Mouse (Mus musculus) G1E (cell line): ENCODE measurements at regions not wholly inside any gene's neighbourhood (a gene's known extent, or its start where the extent isn't known, plus 50 kb on each side); places are given as distances from the start of the nearest gene placed in this dataset.

Experiments
- ATAC-seq: 2 replicates; pipeline ENCODE4 v1.8.0; 2016; ENCODE audit warnings: mild to moderate bottlenecking; ENCODE audit not compliant: insufficient number of reproducible peaks, poor library complexity, low FRiP score, severe bottlenecking; ENCODE audit errors: extremely low read depth
- DNase-seq: peaks from one replicate; pipeline ENCODE4 v3.0.0; 2012; ENCODE audit warnings: low spot score
- H3K27me3 ChIP-seq: 2 replicates; pipeline ENCODE4 v1.6.1; 2012; ENCODE audit warnings: mild to moderate bottlenecking, low read length, inconsistent platforms; ENCODE audit not compliant: insufficient read depth
- H3K36me3 ChIP-seq: replicated peaks from 2 replicates; pipeline ENCODE3; 2012; ENCODE audit warnings: mild to moderate bottlenecking, inconsistent platforms
- H3K4me1 ChIP-seq: 2 replicates; pipeline ENCODE4 v1.6.1; 2012; ENCODE audit warnings: low read depth, low read length, inconsistent platforms, mixed read lengths; ENCODE audit not compliant: insufficient read depth
- H3K4me3 ChIP-seq: 2 replicates; pipeline ENCODE4 v1.5.1; 2012; ENCODE audit warnings: low read depth, mild to moderate bottlenecking, inconsistent platforms, low read length, moderate library complexity, mixed read lengths
- H3K9me3 ChIP-seq: replicated peaks from 2 replicates; pipeline ENCODE4 v1.6.1; 2012; ENCODE audit warnings: inconsistent platforms
- CTCF ChIP-seq: IDR thresholded peaks from 2 replicates; pipeline ENCODE4 v1.5.1; 2012; ENCODE audit warnings: low read depth, low read length, inconsistent platforms, mixed read lengths
- GATA1 ChIP-seq: IDR thresholded peaks from 2 replicates; pipeline ENCODE4 v1.6.1; 2012; ENCODE audit warnings: borderline replicate concordance, low read length, inconsistent platforms, mixed read lengths
- GATA2 ChIP-seq: IDR thresholded peaks from 2 replicates; pipeline ENCODE4 v1.6.1; 2012; ENCODE audit warnings: low read depth, low read length, inconsistent platforms, borderline replicate concordance
- POLR2AphosphoS5 ChIP-seq: IDR thresholded peaks from 2 replicates; pipeline ENCODE4 v1.6.1; 2012; ENCODE audit warnings: low read depth, low read length, inconsistent platforms; ENCODE audit not compliant: insufficient replicate concordance
- TAL1 ChIP-seq: conservative IDR thresholded peaks from 2 replicates; pipeline ENCODE4 v1.6.1; 2012; ENCODE audit warnings: low read depth, low read length, inconsistent platforms, mixed read lengths

DNA sequence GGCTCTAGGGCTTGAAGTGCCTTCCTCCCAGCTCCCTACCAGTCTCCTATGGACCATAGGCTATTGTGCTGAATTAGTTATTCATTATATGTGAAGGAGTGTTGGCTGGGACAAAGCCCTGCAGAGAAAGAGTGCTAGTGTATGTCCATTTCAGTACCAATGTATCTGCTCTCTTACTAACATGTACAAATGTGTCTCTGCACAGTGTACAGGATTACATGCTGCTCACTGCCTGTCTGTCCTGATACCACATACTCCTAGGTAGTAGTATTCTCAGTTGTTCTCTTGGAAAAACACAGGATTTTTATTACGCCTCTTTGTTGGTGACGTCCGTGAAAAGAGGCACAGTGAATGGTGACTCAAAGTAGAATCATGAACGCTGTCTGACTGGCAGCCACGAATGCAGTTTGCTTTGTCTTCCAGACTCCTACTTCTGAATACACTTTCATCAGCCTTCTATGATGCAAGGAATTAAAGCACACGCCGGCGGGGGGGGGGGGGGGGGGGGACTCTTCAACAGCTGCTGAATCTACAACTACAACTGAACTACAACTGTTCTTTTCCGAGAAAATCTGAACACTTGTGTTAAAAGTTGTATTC is 230.6 kb upstream of the Smim15 start:
- Histone ChIP-seq H3K4me3 (no peak overlapping the region), H3K36me3 (no peaks in the 10 kb centered on the region), H3K9me3 (no peaks in the 10 kb centered on the region), H3K4me1 (no peaks in the 10 kb centered on the region), H3K27me3 (peaks cover 6% of the 10 kb centered on the region)
- TF ChIP-seq CTCF = no peak
- no peak for TF ChIP-seq GATA1
- no peak for TF ChIP-seq POLR2AphosphoS5
- no peak for TF ChIP-seq TAL1
- TF ChIP-seq GATA2 = no peak
- DNase-seq = no peak
- ATAC-seq = no peak

DNA sequence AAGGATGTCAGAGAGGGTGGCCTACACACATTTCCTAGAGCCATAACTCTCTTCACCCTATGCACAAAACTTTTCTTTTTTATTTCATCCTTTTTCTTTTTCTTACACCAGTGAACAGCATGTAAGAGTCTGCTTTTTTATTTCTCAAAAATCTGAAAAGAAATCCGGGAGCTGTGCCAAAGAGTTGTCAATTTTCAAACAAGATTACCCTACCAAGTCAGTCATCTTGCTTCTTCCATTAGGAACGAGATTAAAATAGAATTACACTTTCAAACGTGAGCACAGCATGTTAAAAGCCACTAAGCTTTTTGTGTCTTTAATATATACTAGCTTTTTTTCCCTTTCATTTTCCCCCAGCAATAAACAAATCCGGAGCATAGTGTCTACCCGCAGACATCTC is 232.2 kb upstream of the Smim15 start:
- Histone ChIP-seq H3K9me3 (no peaks in the 10 kb centered on the region), H3K4me3 (no peak overlapping the region), H3K36me3 (no peaks in the 10 kb centered on the region), H3K27me3 (peaks cover 6% of the 10 kb centered on the region), H3K4me1 (no peaks in the 10 kb centered on the region)
- no peak for DNase-seq
- ATAC-seq = no peak
- TF ChIP-seq GATA2 (no peak), CTCF (no peak), TAL1 (no peak)

DNA sequence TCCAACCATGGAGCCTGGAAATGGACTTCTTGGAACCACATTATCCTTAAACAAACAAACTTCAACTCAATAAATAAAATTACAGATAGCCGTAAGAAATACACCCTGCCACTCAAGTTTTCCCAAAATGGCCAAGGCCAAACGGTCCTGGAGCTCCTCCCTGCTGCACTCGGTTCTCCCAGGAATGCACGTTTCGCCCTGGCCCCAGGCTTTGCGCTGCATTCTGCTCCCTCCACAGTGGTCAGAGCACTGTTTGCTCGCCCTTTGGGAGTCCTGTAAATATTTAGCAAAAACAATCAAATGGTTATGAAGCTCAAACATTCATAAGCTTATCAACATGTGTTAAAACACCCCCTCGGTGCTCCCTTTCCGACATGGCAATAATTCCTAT is 233.4 kb upstream of the Smim15 start:
- Histone ChIP-seq H3K36me3 (no peaks in the 10 kb centered on the region), H3K4me3 (no peak overlapping the region), H3K4me1 (no peaks in the 10 kb centered on the region), H3K27me3 (peaks cover 8% of the 10 kb centered on the region), H3K9me3 (0 out of 2 replicates have a peak, but pooled peaks cover 3% of the 10 kb centered on the region)
- TF ChIP-seq CTCF = no peak
- TF ChIP-seq GATA1 = no peak
- no peak for TF ChIP-seq TAL1
- no peak for TF ChIP-seq GATA2
- TF ChIP-seq POLR2AphosphoS5 = no peak
- DNase-seq = no peak
- no peak for ATAC-seq

DNA sequence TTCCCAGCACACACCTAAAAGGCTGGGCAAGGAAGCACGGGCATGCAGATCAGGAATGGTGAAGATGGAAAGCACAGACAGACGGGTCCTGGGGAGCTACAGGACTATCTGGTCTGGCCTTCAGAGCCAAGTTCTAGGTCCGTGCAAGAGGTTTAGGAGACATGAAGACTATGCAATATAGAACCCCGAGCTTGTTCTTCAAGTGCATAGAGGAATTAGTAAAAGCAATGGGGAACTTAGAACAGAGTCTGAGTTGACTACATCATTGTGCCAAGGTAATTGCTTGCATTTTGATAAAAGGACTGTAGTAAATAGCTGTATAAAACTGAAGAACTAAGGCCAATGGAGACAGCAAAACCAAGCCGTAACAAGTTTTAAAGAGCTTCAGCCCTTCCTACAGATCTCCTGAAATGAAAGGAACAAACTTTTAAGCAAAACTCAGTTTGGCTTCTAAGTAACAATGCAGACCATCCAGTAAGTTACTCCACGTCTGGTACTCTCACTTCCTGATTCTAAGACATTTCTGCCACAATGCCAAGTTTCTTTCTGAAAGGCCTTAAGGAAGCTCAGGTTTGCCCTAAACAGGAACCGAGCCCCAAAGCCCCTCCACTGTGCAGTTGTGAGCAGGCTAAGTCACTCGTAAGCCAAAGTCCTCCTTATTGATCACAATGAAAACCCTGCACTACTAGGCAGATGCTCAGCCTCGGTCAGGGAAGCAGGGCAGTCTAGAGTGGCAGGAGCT is 234.0 kb upstream of the Smim15 start:
- Histone ChIP-seq H3K36me3 (no peaks in the 10 kb centered on the region), H3K4me1 (no peaks in the 10 kb centered on the region), H3K4me3 (no peak overlapping the region), H3K9me3 (0 out of 2 replicates have a peak, but pooled peaks cover 3% of the 10 kb centered on the region), H3K27me3 (peaks cover 8% of the 10 kb centered on the region)
- TF ChIP-seq GATA1 = no peak
- no peak for TF ChIP-seq POLR2AphosphoS5
- no peak for TF ChIP-seq TAL1
- TF ChIP-seq GATA2 = no peak
- TF ChIP-seq CTCF = no peak
- ATAC-seq (no peak), DNase-seq (no peak)

DNA sequence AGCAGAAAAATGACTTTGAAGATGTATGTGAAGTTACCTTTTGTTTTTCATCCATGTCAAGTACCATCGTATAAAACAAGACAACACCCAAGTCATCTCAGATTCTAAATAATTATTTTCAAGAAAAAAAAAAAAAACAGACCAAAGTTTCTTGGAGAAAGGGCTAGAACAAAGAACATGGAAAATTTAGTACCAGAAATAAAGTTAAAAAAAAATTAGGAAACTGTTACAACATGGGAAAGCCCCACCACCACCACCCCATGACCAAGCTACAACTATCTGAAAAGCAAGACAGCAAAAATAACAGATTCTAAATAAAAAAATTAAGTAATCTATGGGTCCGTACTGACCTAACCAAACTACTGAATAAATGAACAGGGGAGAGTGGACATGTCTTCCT is 235.3 kb upstream of the Smim15 start:
- peaks cover 8% of the 10 kb centered on the region for H3K27me3 ChIP-seq
- TF ChIP-seq POLR2AphosphoS5 (no peak), TAL1 (no peak), GATA1 (no peak), CTCF (no peak), GATA2 (no peak)
- no peak overlapping the region for H3K4me3 ChIP-seq
- H3K4me1 ChIP-seq = no peaks in the 10 kb centered on the region
- H3K36me3 ChIP-seq = no peaks in the 10 kb centered on the region
- no peak for ATAC-seq
- no peak for DNase-seq
- 0 out of 2 replicates have a peak, but pooled peaks cover 3% of the 10 kb centered on the region for H3K9me3 ChIP-seq

DNA sequence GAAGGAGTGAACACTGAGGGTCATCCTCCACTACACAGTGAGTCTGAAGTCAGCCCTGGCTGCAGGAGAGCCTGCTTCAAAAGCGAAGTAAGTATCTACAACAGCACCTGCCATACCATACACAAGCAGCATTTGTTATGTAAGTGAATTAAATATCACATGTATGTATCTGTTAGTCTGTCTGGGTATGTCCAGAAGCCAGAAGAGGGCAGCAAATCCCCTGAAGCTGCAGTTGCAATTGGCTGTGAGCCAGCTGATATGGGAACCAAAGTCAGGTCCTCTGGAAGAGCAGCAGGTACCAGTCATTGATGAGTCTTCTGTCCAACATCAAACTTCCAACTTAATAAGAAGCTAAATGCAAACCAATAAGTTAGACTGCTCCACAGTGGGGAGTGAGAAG is 239.8 kb upstream of the Smim15 start:
- Histone ChIP-seq H3K9me3 (peaks cover 3% of the 10 kb centered on the region; the same call in 1 of the 2 replicates), H3K4me3 (no peak overlapping the region), H3K4me1 (no peaks in the 10 kb centered on the region), H3K27me3 (peaks cover 3% of the 10 kb centered on the region; the same call in 1 of the 2 replicates), H3K36me3 (no peaks in the 10 kb centered on the region)
- no peak for ATAC-seq
- TF ChIP-seq POLR2AphosphoS5 (no peak), CTCF (no peak), TAL1 (no peak), GATA1 (no peak), GATA2 (no peak)
- no peak for DNase-seq
